Mouse (Mus musculus) limb, embryonic 14.5 days (tissue): ENCODE measurements at regions not wholly inside any gene's neighbourhood (a gene's known extent, or its start where the extent isn't known, plus 50 kb on each side); places are given as distances from the start of the nearest gene placed in this dataset.

Experiments
- ATAC-seq: fragments of 200-750 bp; cut with Nextera tagmentation; 2 replicates; pipeline ENCODE4 v1.8.0; 2017; ENCODE audit warnings: low read depth, moderate number of reproducible peaks, moderate TSS enrichment; ENCODE audit not compliant: low FRiP score
- DNase-seq: peaks from one replicate; pipeline ENCODE4 v3.0.0-alpha.2; 2015; ENCODE audit warnings: low spot score
- H3K27ac ChIP-seq: fragments of 300-500 bp; sonication (generic); replicated peaks from 2 replicates; pipeline ENCODE4 v1.5.1; 2014; ENCODE audit warnings: low read depth, mild to moderate bottlenecking, low read length, moderate library complexity, mixed read lengths
- H3K27me3 ChIP-seq: fragments of 300-500 bp; sonication (generic); 2 replicates; pipeline ENCODE4 v1.6.1; 2014; ENCODE audit warnings: low read length, mixed read lengths; ENCODE audit not compliant: control insufficient read depth, insufficient read depth
- H3K36me3 ChIP-seq: fragments of 300-500 bp; sonication (generic); 2 replicates; pipeline ENCODE4 v1.6.1; 2014; ENCODE audit warnings: mild to moderate bottlenecking, low read length, moderate library complexity, mixed read lengths; ENCODE audit not compliant: control insufficient read depth, insufficient read depth
- H3K4me1 ChIP-seq: fragments of 300-500 bp; sonication (generic); 2 replicates; pipeline ENCODE4 v1.6.1; 2014; ENCODE audit warnings: antibody characterized with exemption, low read length, mixed read lengths; ENCODE audit not compliant: control insufficient read depth, insufficient read depth
- H3K4me2 ChIP-seq: fragments of 300-500 bp; sonication (generic); replicated peaks from 2 replicates; pipeline ENCODE4 v1.6.1; 2014; ENCODE audit warnings: low read depth, mild to moderate bottlenecking, low read length, moderate library complexity; ENCODE audit not compliant: severe bottlenecking
- H3K4me3 ChIP-seq: fragments of 300-500 bp; sonication (generic); replicated peaks from 2 replicates; pipeline ENCODE4 v1.5.1; 2014; ENCODE audit warnings: low read length
- H3K9ac ChIP-seq: fragments of 300-500 bp; sonication (generic); 2 replicates; pipeline ENCODE4 v1.6.1; 2014; ENCODE audit warnings: mild to moderate bottlenecking, low read depth, low read length, moderate library complexity; ENCODE audit not compliant: severe bottlenecking
- H3K9me3 ChIP-seq: fragments of 300-500 bp; sonication (generic); 2 replicates; pipeline ENCODE4 v1.6.1; 2016; ENCODE audit warnings: low read length; ENCODE audit not compliant: control insufficient read depth
- POLR2A ChIP-seq: fragments of 200-500 bp; IDR thresholded peaks from 2 replicates; pipeline ENCODE4 v1.8.0; 2012; ENCODE audit warnings: inconsistent platforms, mild to moderate bottlenecking, moderate library complexity, borderline replicate concordance; ENCODE audit not compliant: insufficient read depth, insufficient read length; ENCODE audit errors: extremely low read depth
- WGBS: fragments of 180-500 bp; shearing (Covaris S2); extraction: QIAGEN DNeasy Blood & Tissue Kit; methylation state at CpG from one replicate; pipeline ENCODE4 v1.1.7; 2014; 5-methylcytosine and 5-hydroxymethylcytosine counted together

GRCm38 (mm10) chr14:106211062-106211461 lies 105.1 kb downstream of the Trim52 start:
- H3K27ac ChIP-seq, result no peak overlapping the region
- TF ChIP-seq POLR2A, result no peak
- H3K4me2 ChIP-seq, result no peak overlapping the region
- H3K9me3 ChIP-seq, result no peaks in the 10 kb centered on the region
- DNase-seq, result no peak
- ATAC-seq, result peak; percentile 34; the same call in 1 of the 2 replicates
- H3K4me1 ChIP-seq, result no peaks in the 10 kb centered on the region
- no peak overlapping the region for H3K9ac ChIP-seq
- no peaks in the 10 kb centered on the region for H3K27me3 ChIP-seq
- no peaks in the 10 kb centered on the region for H3K36me3 ChIP-seq
- 43% methylated on average over 2 of the region's 2 CpGs for WGBS
- H3K4me3 ChIP-seq, result no peak overlapping the region

- no peak for TF ChIP-seq POLR2A
- ATAC-seq (no peak), DNase-seq (no peak)
- Histone ChIP-seq H3K4me3 (no peak overlapping the region), H3K9me3 (no peaks in the 10 kb centered on the region), H3K27me3 (no peaks in the 10 kb centered on the region), H3K27ac (no peak overlapping the region), H3K4me2 (no peak overlapping the region), H3K4me1 (no peaks in the 10 kb centered on the region), H3K36me3 (no peaks in the 10 kb centered on the region), H3K9ac (no peak overlapping the region)
- 84% methylated on average over 3 of the region's 3 CpGs for WGBS
Measured at GRCm38 (mm10) chr14:106217681-106218080, 111.7 kb downstream of the Trim52 start.

GRCm38 (mm10) chr14:106219293-106219797 lies 113.3 kb downstream of the Trim52 start:
- 82% methylated on average over 5 of the region's 5 CpGs for WGBS
- no peak overlapping the region for H3K4me3 ChIP-seq
- H3K27ac ChIP-seq, result no peak overlapping the region
- ATAC-seq (no peak), DNase-seq (peak; percentile 20)
- H3K9me3 ChIP-seq, result no peaks in the 10 kb centered on the region
- H3K9ac ChIP-seq, result no peak overlapping the region
- no peak overlapping the region for H3K4me2 ChIP-seq
- no peaks in the 10 kb centered on the region for H3K36me3 ChIP-seq
- no peaks in the 10 kb centered on the region for H3K4me1 ChIP-seq
- H3K27me3 ChIP-seq, result no peaks in the 10 kb centered on the region
- no peak for TF ChIP-seq POLR2A

- 37% methylated on average over 1 of the region's 1 CpGs for WGBS
- ATAC-seq, result no peak
- no peaks in the 10 kb centered on the region for H3K36me3 ChIP-seq
Measured at GRCm38 (mm10) chr14:106225401-106225800, 119.4 kb downstream of the Trim52 start.

GRCm38 (mm10) chr14:106241721-106242405 lies 135.9 kb downstream of the Trim52 start:
- Histone ChIP-seq H3K36me3 (no peaks in the 10 kb centered on the region), H3K4me1 (no peaks in the 10 kb centered on the region; the same call in 1 of the 2 replicates), H3K27me3 (no peaks in the 10 kb centered on the region), H3K27ac (no peak overlapping the region), H3K9me3 (no peaks in the 10 kb centered on the region), H3K9ac (no peak overlapping the region), H3K4me3 (no peak overlapping the region), H3K4me2 (no peak overlapping the region)
- ATAC-seq (no peak), DNase-seq (no peak)
- WGBS, result 89% methylated on average over 5 of the region's 5 CpGs
- TF ChIP-seq POLR2A, result no peak

More at GRCm38 (mm10) chr14:106225401-106225800, 119.4 kb downstream of the Trim52 start:
- no peak overlapping the region for H3K4me2 ChIP-seq
- no peaks in the 10 kb centered on the region for H3K9me3 ChIP-seq
- H3K4me1 ChIP-seq, result no peaks in the 10 kb centered on the region; the same call in 1 of the 2 replicates
- no peaks in the 10 kb centered on the region for H3K27me3 ChIP-seq
- peak; percentile 30 for DNase-seq
- no peak overlapping the region for H3K4me3 ChIP-seq
- no peak overlapping the region for H3K27ac ChIP-seq
- no peak overlapping the region for H3K9ac ChIP-seq
- no peak for TF ChIP-seq POLR2A
